Mouse (Mus musculus): ENCODE data around the gene Irf1. TPM values are rescaled to one million over a fixed set of nuclear protein-coding genes. Genes with fewer than 3 reads are reported as not detected.

Gene Irf1
- total RNA-seq, 2 experiments from 2014 or later = 5.1 to 5.7 TPM

GRCm38 (mm10) chr11:53759545-53760406 lies 10.0 kb upstream of the Irf1 start:
- DNase-seq (ENCODE audit: low spot score in 2 of 2) = no peak

- DNase-seq (ENCODE audit: low spot score in 2 of 2) = no peak
Observed at GRCm38 (mm10) chr11:53761284-53761683, 8.5 kb upstream of the Irf1 start.

- peak; percentile 55 to 64 for DNase-seq (ENCODE audit: low spot score in 2 of 2)
Observed at GRCm38 (mm10) chr11:53761822-53762221, 8.0 kb upstream of the Irf1 start.

- DNase-seq (ENCODE audit: low spot score in 2 of 2) = no peak
Observed at GRCm38 (mm10) chr11:53762426-53762825, 7.4 kb upstream of the Irf1 start.

GRCm38 (mm10) chr11:53762827-53763495 lies 6.9 kb upstream of the Irf1 start:
- DNase-seq (ENCODE audit: low spot score in 2 of 2) = peak; percentile 50 to 62

GRCm38 (mm10) chr11:53763496-53764140 lies 6.2 kb upstream of the Irf1 start:
- peak; percentile 82 to 83 for DNase-seq (ENCODE audit: low spot score in 2 of 2)

GRCm38 (mm10) chr11:53764581-53764980 lies 5.2 kb upstream of the Irf1 start:
- no peak for DNase-seq (ENCODE audit: low spot score in 2 of 2)

GRCm38 (mm10) chr11:53768422-53769184 lies 1.2 kb upstream of the Irf1 start:
- no peak for DNase-seq (ENCODE audit: low spot score in 2 of 2)

GRCm38 (mm10) chr11:53769185-53769576 lies 633 bp upstream of the Irf1 start:
- DNase-seq (ENCODE audit: low spot score in 2 of 2) = no peak

- DNase-seq (ENCODE audit: low spot score in 2 of 2) = peak; percentile 67 to 79
Observed at GRCm38 (mm10) chr11:53770125-53770791, 444 bp downstream of the Irf1 start.

- no peak for DNase-seq (ENCODE audit: low spot score in 2 of 2)
Observed at GRCm38 (mm10) chr11:53771001-53771744, 1.4 kb downstream of the Irf1 start.

- no peak for DNase-seq (ENCODE audit: low spot score in 2 of 2)
Observed at GRCm38 (mm10) chr11:53772536-53772935, 2.7 kb downstream of the Irf1 start.

- DNase-seq (ENCODE audit: low spot score in 2 of 2) = no peak
Observed at GRCm38 (mm10) chr11:53773087-53773486, 3.3 kb downstream of the Irf1 start, which contains the start of gene Gm17334. TSS of gene Gm17334 (minus strand) at chr11:53773187.

- no peak for DNase-seq (ENCODE audit: low spot score in 2 of 2)
Observed at GRCm38 (mm10) chr11:53773641-53774360, 4.0 kb downstream of the Irf1 start.

- DNase-seq (ENCODE audit: low spot score in 2 of 2) = no peak
Observed at GRCm38 (mm10) chr11:53774659-53775255, 4.9 kb downstream of the Irf1 start.

- no peak for DNase-seq (ENCODE audit: low spot score in 2 of 2)
Observed at GRCm38 (mm10) chr11:53777736-53778135, 7.9 kb downstream of the Irf1 start.

- no peak for DNase-seq (ENCODE audit: low spot score in 2 of 2)
Observed at GRCm38 (mm10) chr11:53778455-53778854, 8.6 kb downstream of the Irf1 start.

GRCm38 (mm10) chr11:53779808-53780207 lies 10.0 kb downstream of the Irf1 start:
- no peak for DNase-seq (ENCODE audit: low spot score in 2 of 2)

- no peak for DNase-seq (ENCODE audit: low spot score in 2 of 2)
Observed at GRCm38 (mm10) chr11:53780262-53780661, 10.4 kb downstream of the Irf1 start.

Data from layer of hippocampus, postnatal 10 days (tissue).